18 mouse cellular contexts compared by ENCODE assay signal in the genomic region with DNA sequence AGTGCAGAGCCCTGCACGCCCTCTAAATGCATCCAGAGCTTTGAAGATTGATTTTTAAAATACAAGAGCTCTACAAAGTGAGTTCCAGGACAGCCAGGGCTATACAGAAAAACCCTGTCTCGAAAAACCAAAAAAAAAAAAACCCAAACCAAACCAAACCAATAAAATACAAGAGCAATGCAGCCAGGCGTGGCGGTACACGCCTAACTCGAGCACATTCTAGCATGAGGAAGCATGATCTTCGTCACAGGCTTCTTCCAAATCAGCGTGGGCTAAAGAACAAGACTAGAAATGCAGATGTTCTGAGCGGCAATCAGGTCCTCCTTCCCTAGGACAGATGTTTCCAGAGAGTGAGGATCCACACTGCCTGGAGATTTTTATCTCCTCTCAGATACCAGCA.
A peak's percentile ranks its signal among the peaks of the same experiment; 100 is the strongest.
DNase-seq lines count a peak whose midpoint lies in the region; ATAC-seq and TF ChIP-seq lines count a peak whose summit lies in the region.
"Had no signal": no experiment of that assay in that cellular context is flagged by ENCODE, and none has a peak within 500 bp of the region (broad histone marks: within the 10 kb centered on the region; RNA-seq: fewer than 3 reads in every experiment).

No protein-coding gene starts in this region.

- TF ChIP-seq CTCF in bone marrow macrophage, adult 2 months (IDR thresholded peaks at IDR 0.05; ENCODE audit: low read depth, low read length): no peak
- no peak for TF ChIP-seq CTCF in liver, postnatal 0 days (IDR thresholded peaks at IDR 0.05; ENCODE audit: low read depth)

- H3K4me1 ChIP-seq in lung, embryonic 16.5 days (replicated peaks; ENCODE audit: control insufficient read depth, insufficient read depth, low read length): peaks cover 12% of the 10 kb centered on the region; the same call in 1 of the 2 replicates
- H3K4me1 ChIP-seq in bone marrow macrophage, adult 2 months (ENCODE audit: control insufficient read depth, insufficient read depth, low read length): peaks cover 74% of the 10 kb centered on the region
- peaks cover 17% of the 10 kb centered on the region; the same call in 1 of the 2 replicates for H3K4me1 ChIP-seq in liver, postnatal 0 days (ENCODE audit: insufficient read depth)
- peaks cover 2% of the 10 kb centered on the region; the same call in 1 of the 2 replicates for H3K4me1 ChIP-seq in stomach, embryonic 15.5 days
- H3K4me1 ChIP-seq: embryonic facial prominence, embryonic 10.5 days; forebrain, embryonic 15.5 days; hindbrain, embryonic 10.5 days; limb, embryonic 13.5 days had no signal

- H3K27me3 ChIP-seq in lung, embryonic 16.5 days (ENCODE audit: control insufficient read depth, insufficient read depth, low read depth, low read length): no peaks in the 10 kb centered on the region
- no peaks in the 10 kb centered on the region for H3K27me3 ChIP-seq in liver, postnatal 0 days (ENCODE audit: insufficient read depth, low read length)
- H3K27me3 ChIP-seq in stomach, embryonic 15.5 days (replicated peaks): no peaks in the 10 kb centered on the region
- H3K27me3 ChIP-seq: forebrain, embryonic 15.5 days; limb, embryonic 13.5 days had no signal

- 73% methylated on average over 9 of the region's 9 CpGs for WGBS in lung, embryonic 16.5 days
- 56% methylated on average over 9 of the region's 9 CpGs for WGBS in liver, postnatal 0 days (ENCODE audit: insufficient replicate concordance)
- WGBS in stomach, embryonic 15.5 days: 75% methylated on average over 9 of the region's 9 CpGs

- no peak overlapping the region for H3K9ac ChIP-seq in lung, embryonic 16.5 days (ENCODE audit: low read length)
- H3K9ac ChIP-seq in liver, postnatal 0 days (replicated peaks): no peak overlapping the region
- no peak overlapping the region for H3K9ac ChIP-seq in stomach, embryonic 15.5 days
- H3K9ac ChIP-seq: forebrain, embryonic 15.5 days; limb, embryonic 13.5 days had no signal

- no peak for TF ChIP-seq POLR2A in bone marrow macrophage, adult 2 months (IDR thresholded peaks at IDR 0.05; ENCODE audit: borderline replicate concordance, low read depth, low read length)

- H3K9me3 ChIP-seq in lung, embryonic 16.5 days (ENCODE audit: control insufficient read depth, low read length): no peaks in the 10 kb centered on the region
- no peaks in the 10 kb centered on the region for H3K9me3 ChIP-seq in liver, postnatal 0 days (ENCODE audit: low read length)
- no peaks in the 10 kb centered on the region for H3K9me3 ChIP-seq in stomach, embryonic 15.5 days
- H3K9me3 ChIP-seq: embryonic facial prominence, embryonic 10.5 days; forebrain, embryonic 15.5 days; hindbrain, embryonic 10.5 days; limb, embryonic 13.5 days had no signal

- ATAC-seq in lung, embryonic 16.5 days (ENCODE audit: low read depth): no peak
- no peak for ATAC-seq in liver, postnatal 0 days
- no peak for ATAC-seq in stomach, embryonic 15.5 days (ENCODE audit: insufficient read depth, low FRiP score, low read depth)
- ATAC-seq: forebrain, embryonic 15.5 days; hindbrain, postnatal 0 days had no signal

- H3K4me3 ChIP-seq in lung, embryonic 16.5 days (ENCODE audit: low read length): no peak overlapping the region
- H3K4me3 ChIP-seq in bone marrow macrophage, adult 2 months (ENCODE audit: insufficient read depth, low read length): peak overlapping the region; percentile 35
- no peak overlapping the region for H3K4me3 ChIP-seq in liver, postnatal 0 days (ENCODE audit: low read depth, low read length)
- no peak overlapping the region for H3K4me3 ChIP-seq in stomach, embryonic 15.5 days (replicated peaks)
- H3K4me3 ChIP-seq: embryonic facial prominence, embryonic 10.5 days; forebrain, embryonic 15.5 days; hindbrain, embryonic 10.5 days; limb, embryonic 13.5 days had no signal

- H3K36me3 ChIP-seq in lung, embryonic 16.5 days (ENCODE audit: control insufficient read depth, insufficient read depth, low read length): no peaks in the 10 kb centered on the region
- H3K36me3 ChIP-seq in liver, postnatal 0 days (replicated peaks; ENCODE audit: insufficient read depth, low read length): no peaks in the 10 kb centered on the region
- H3K36me3 ChIP-seq in stomach, embryonic 15.5 days: no peaks in the 10 kb centered on the region
- H3K36me3 ChIP-seq: embryonic facial prominence, embryonic 10.5 days; forebrain, embryonic 15.5 days; hindbrain, embryonic 10.5 days; limb, embryonic 13.5 days had no signal

- peak overlapping the region; percentile 62 for H3K27ac ChIP-seq in lung, embryonic 16.5 days (ENCODE audit: low read length)
- H3K27ac ChIP-seq in bone marrow macrophage, adult 2 months (ENCODE audit: insufficient read depth, low read depth, low read length): peak overlapping the region; percentile 100
- H3K27ac ChIP-seq in liver, postnatal 0 days (ENCODE audit: low read depth): peak overlapping the region; percentile 13
- H3K27ac ChIP-seq in stomach, embryonic 15.5 days: peak overlapping the region; percentile 26; the same call in 1 of the 2 replicates
- H3K27ac ChIP-seq: embryonic facial prominence, embryonic 10.5 days; forebrain, embryonic 15.5 days; hindbrain, embryonic 10.5 days; hindbrain, postnatal 0 days; limb, embryonic 13.5 days had no signal

- no peak for TF ChIP-seq EP300 in liver, postnatal 0 days (IDR thresholded peaks at IDR 0.05; ENCODE audit: low read depth)

- no peak for DNase-seq in lung, postnatal 25 days (ENCODE audit: low spot score)
- DNase-seq in liver, postnatal 0 days: no peak
- DNase-seq in thymus, postnatal 36 days: no peak
- DNase-seq in retina, postnatal 1 day: no peak
- DNase-seq: cerebellum, adult 11 months; cerebellum, postnatal 10 days; kidney, adult 18-20 months; kidney, postnatal 4 days; layer of hippocampus, adult 9-11 months had no signal

- no peak overlapping the region for H3K4me2 ChIP-seq in lung, embryonic 16.5 days (ENCODE audit: low read depth, low read length)
- no peak overlapping the region for H3K4me2 ChIP-seq in liver, postnatal 0 days (ENCODE audit: low read depth, low read length)
- H3K4me2 ChIP-seq in stomach, embryonic 15.5 days: no peak overlapping the region
- H3K4me2 ChIP-seq: forebrain, embryonic 15.5 days; heart, embryonic 11.5 days; limb, embryonic 13.5 days had no signal

Comparison
In these comparisons a context has a peak if more than half of its experiments do, and no peak if none do; other contexts are left out.
1. H3K27ac ChIP-seq: peak in every context shown above with its lines; median percentile 100 in bone marrow macrophage, adult 2 months; 62 in lung, embryonic 16.5 days; 26 in stomach, embryonic 15.5 days; 13 in liver, postnatal 0 days.